Mouse (Mus musculus) lung, adult 10 weeks (tissue): ENCODE measurements around the gene Dapk3. TPM values are rescaled to one million over a fixed set of nuclear protein-coding genes. Genes with fewer than 3 reads are reported as not detected.

Experiments
- polyA plus RNA-seq: library from polyadenylated mRNA; stranded (reverse); fragments of 350-450 nt; fragmentation: Illumina TruSeq; extraction: RNeasy Lipid Tissue Mini Kit (QIAGEN cat#74804); gene quantifications from one replicate; pipeline ENCODE4 v1.2.3, GENCODE M21; 2014; ENCODE audit warnings: low read depth, low replicate concordance; ENCODE audit not compliant: insufficient read depth

Dapk3 gene
- 45.1 TPM for polyA plus RNA-seq

GRCm38 (mm10) chr10:81182336-81183333 is at the start of gene Dapk3:
TSS of gene Dapk3 (plus strand) at chr10:81183005.

GRCm38 (mm10) chr10:81134966-81135681 is 47.7 kb upstream of the Dapk3 start, which contains the start of gene Zbtb7a:
TSS of gene Zbtb7a (plus strand) at chr10:81135220.

GRCm38 (mm10) chr10:81167200-81168086 is 15.4 kb upstream of the Dapk3 start, which contains the start of gene Pias4:
TSS of gene Pias4 (minus strand) at chr10:81167923.

GRCm38 (mm10) chr10:81176466-81177271 is 6.1 kb upstream of the Dapk3 start, which contains the start of gene Eef2:
TSS of gene Eef2 (plus strand) at chr10:81176631.

GRCm38 (mm10) chr10:81183805-81184204 is 1.0 kb downstream of the Dapk3 start, which contains the start of gene 4930442H23Rik:
TSS of gene 4930442H23Rik (minus strand) at chr10:81183849.

GRCm38 (mm10) chr10:81201807-81202758 is 19.3 kb downstream of the Dapk3 start, which contains the start of gene Nmrk2:
TSS of gene Nmrk2 (minus strand) at chr10:81202051.

GRCm38 (mm10) chr10:81230438-81231332 is 47.9 kb downstream of the Dapk3 start, which contains the start of gene Atcay:
TSS of gene Atcay (minus strand) at chr10:81230833.

GRCm38 (mm10) chr10:81232580-81233225 is 49.9 kb downstream of the Dapk3 start, which contains the start of gene Zfr2:
TSS of gene Zfr2 (plus strand) at chr10:81233155.

Other genes with a start within 250 kb of the Dapk3 start
- 1.2 TPM for gene Gng7, start 168.1 kb upstream of the Dapk3 start, polyA plus RNA-seq
- gene Diras1, start 157.3 kb upstream of the Dapk3 start, polyA plus RNA-seq, result not detected
- 15.7 TPM for gene Slc39a3, start 145.6 kb upstream of the Dapk3 start, polyA plus RNA-seq
- gene Sgta, start 122.8 kb upstream of the Dapk3 start, polyA plus RNA-seq, result 57.6 TPM
- 9.9 TPM for gene Thop1, start 113.0 kb upstream of the Dapk3 start, polyA plus RNA-seq
- gene Creb3l3, start 84.1 kb upstream of the Dapk3 start, polyA plus RNA-seq, result 0.13 TPM
- 73.9 TPM for gene Map2k2, start 77.1 kb upstream of the Dapk3 start, polyA plus RNA-seq
- gene Zbtb7a, start 47.8 kb upstream of the Dapk3 start, polyA plus RNA-seq, result 10.0 TPM
- 10.3 TPM for gene Pias4, start 15.1 kb upstream of the Dapk3 start, polyA plus RNA-seq
- gene Eef2, start 6.4 kb upstream of the Dapk3 start, polyA plus RNA-seq, result 581 TPM
- not detected for gene 4930442H23Rik, start 844 bp downstream of the Dapk3 start, polyA plus RNA-seq
- gene Nmrk2, start 19.0 kb downstream of the Dapk3 start, polyA plus RNA-seq, result not detected
- gene Atcay, start 47.8 kb downstream of the Dapk3 start, polyA plus RNA-seq, result not detected
- 1.4 TPM for gene Zfr2, start 50.1 kb downstream of the Dapk3 start, polyA plus RNA-seq
- 1.8 TPM for gene Matk, start 69.9 kb downstream of the Dapk3 start, polyA plus RNA-seq
- 97.6 TPM for gene Mrpl54, start 83.9 kb downstream of the Dapk3 start, polyA plus RNA-seq
- gene Apba3, start 84.0 kb downstream of the Dapk3 start, polyA plus RNA-seq, result 42.2 TPM
- gene Tjp3, start 108.6 kb downstream of the Dapk3 start, polyA plus RNA-seq, result 11.5 TPM
- gene Pip5k1c, start 110.0 kb downstream of the Dapk3 start, polyA plus RNA-seq, result 25.9 TPM
- 14.5 TPM for gene Cactin, start 138.1 kb downstream of the Dapk3 start, polyA plus RNA-seq
- gene Tbxa2r, start 145.7 kb downstream of the Dapk3 start, polyA plus RNA-seq, result 6.3 TPM
- gene Gipc3, start 160.3 kb downstream of the Dapk3 start, polyA plus RNA-seq, result 2.5 TPM
- 37.1 TPM for gene Hmg20b, start 167.5 kb downstream of the Dapk3 start, polyA plus RNA-seq
- 8.7 TPM for gene Mfsd12, start 174.5 kb downstream of the Dapk3 start, polyA plus RNA-seq
- gene 4930404N11Rik, start 182.8 kb downstream of the Dapk3 start, polyA plus RNA-seq, result 3.9 TPM
- gene Fzr1, start 195.5 kb downstream of the Dapk3 start, polyA plus RNA-seq, result 14.4 TPM
- gene Dohh, start 201.4 kb downstream of the Dapk3 start, polyA plus RNA-seq, result 41.2 TPM
- gene Gm48551, start 201.5 kb downstream of the Dapk3 start, polyA plus RNA-seq, result 1.4 TPM
- gene Gm48552, start 206.0 kb downstream of the Dapk3 start, polyA plus RNA-seq, result 1.4 TPM
- gene Smim24, start 210.0 kb downstream of the Dapk3 start, polyA plus RNA-seq, result 4.3 TPM